Mouse (Mus musculus) forebrain, embryonic 16.5 days (tissue): Measurements from ENCODE around the gene Grin3b. TPM values are rescaled to one million over a fixed set of nuclear protein-coding genes. Genes with fewer than 3 reads are reported as not detected.

Experiments used
- ATAC-seq: fragments of 200-750 bp; cut with Nextera tagmentation; 2 replicates; pipeline ENCODE4 v1.8.0; 2017; ENCODE audit warnings: mild to moderate bottlenecking, moderate library complexity
- H3K27ac ChIP-seq: fragments of 300-500 bp; sonication (generic); 2 replicates; pipeline ENCODE4 v1.5.1; 2014; ENCODE audit warnings: low read length, control low read depth
- H3K27me3 ChIP-seq: fragments of 300-500 bp; sonication (generic); replicated peaks from 2 replicates; pipeline ENCODE4 v1.6.1; 2014; ENCODE audit warnings: low read length; ENCODE audit not compliant: control insufficient read depth, insufficient read depth
- H3K36me3 ChIP-seq: fragments of 300-500 bp; sonication (generic); 2 replicates; pipeline ENCODE4 v1.6.1; 2014; ENCODE audit not compliant: control insufficient read depth, insufficient read depth
- H3K4me1 ChIP-seq: fragments of 300-500 bp; sonication (generic); replicated peaks from 2 replicates; pipeline ENCODE4 v1.6.1; 2014; ENCODE audit warnings: low read length; ENCODE audit not compliant: control insufficient read depth, insufficient read depth
- H3K4me2 ChIP-seq: fragments of 300-500 bp; sonication (generic); 2 replicates; pipeline ENCODE4 v1.6.1; 2014; ENCODE audit warnings: mild to moderate bottlenecking, low read length, control low read depth
- H3K4me3 ChIP-seq: fragments of 300-500 bp; sonication (generic); replicated peaks from 2 replicates; pipeline ENCODE4 v1.5.1; 2014; ENCODE audit warnings: mild to moderate bottlenecking, low read length, control low read depth
- H3K9ac ChIP-seq: fragments of 300-500 bp; sonication (generic); replicated peaks from 2 replicates; pipeline ENCODE4 v1.6.1; 2014; ENCODE audit warnings: low read depth, low read length, control low read depth
- H3K9me3 ChIP-seq: fragments of 300-500 bp; sonication (generic); 2 replicates; pipeline ENCODE4 v1.6.1; 2016; ENCODE audit warnings: low read length; ENCODE audit not compliant: control insufficient read depth
- WGBS: fragments of 180-500 bp; shearing (Covaris S2); extraction: QIAGEN DNeasy Blood & Tissue Kit; methylation state at CpG from one replicate; pipeline ENCODE4 v1.1.7; 2014; 5-methylcytosine and 5-hydroxymethylcytosine counted together
- polyA plus RNA-seq: library from polyadenylated mRNA; unstranded; fragments of >200 nt; fragmentation: Nextera tagmentation; extraction: Ambion mirVana; gene quantifications from 2 replicates; pipeline ENCODE4 v1.2.1, GENCODE M21; 2015

The Grin3b gene
- 0.29 and 0.60 TPM in 2 replicates for polyA plus RNA-seq

DNA sequence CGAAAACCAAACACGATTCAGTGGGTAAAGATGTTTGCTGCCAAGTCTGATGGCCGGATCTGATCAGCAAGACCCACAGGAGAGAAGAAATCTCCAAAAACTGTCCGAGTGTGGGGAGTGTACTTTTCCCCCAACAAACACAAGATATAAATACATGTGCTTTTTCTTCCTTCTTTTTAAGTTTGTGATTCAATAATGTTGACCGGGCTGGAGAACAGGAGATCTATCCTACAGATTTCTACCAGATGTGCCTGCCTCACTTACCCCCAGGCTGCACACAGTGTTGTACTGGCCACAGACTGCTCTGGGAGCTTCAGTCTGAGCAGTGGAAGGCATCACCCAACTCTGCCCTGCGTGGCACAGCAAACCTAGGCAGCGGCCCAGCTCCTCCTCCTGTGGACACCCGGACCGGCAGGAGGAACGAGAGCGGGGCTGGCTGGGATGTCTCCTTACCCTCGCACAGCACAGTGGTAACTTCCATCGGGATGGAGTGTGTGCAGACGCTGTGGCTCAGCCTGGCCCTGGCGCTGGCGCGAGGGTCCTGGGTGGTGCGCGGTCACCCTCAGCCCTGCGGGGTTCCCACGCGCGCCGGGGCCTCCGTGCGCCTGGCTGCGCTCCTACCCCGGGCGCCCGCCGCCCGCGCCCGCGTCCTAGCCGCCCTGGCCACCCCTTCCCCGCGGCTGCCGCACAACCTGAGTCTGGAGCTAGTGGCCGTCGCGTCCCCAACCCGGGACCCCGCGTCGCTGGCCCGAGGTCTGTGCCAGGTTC is at the start of gene Grin3b:
Grin3b (plus strand) TSS at position 301 of the 768 bp plus-strand sequence.
- ATAC-seq: no peak; the same call in 1 of the 2 replicates
- no peaks in the 10 kb centered on the region for H3K9me3 ChIP-seq
- 8% methylated on average over 46 of the region's 47 CpGs for WGBS
- H3K4me2 ChIP-seq: peak within 1 kb of the TSS; percentile 57
- peaks cover 15% of the 10 kb centered on the region for H3K27me3 ChIP-seq
- H3K4me3 ChIP-seq: peak within 1 kb of the TSS; percentile 37
- H3K4me1 ChIP-seq: peaks cover 11% of the 10 kb centered on the region
- peak within 1 kb of the TSS; percentile 44 for H3K9ac ChIP-seq
- no peak within 1 kb of the TSS for H3K27ac ChIP-seq
- H3K36me3 ChIP-seq: peaks cover 18% of the 10 kb centered on the region

DNA sequence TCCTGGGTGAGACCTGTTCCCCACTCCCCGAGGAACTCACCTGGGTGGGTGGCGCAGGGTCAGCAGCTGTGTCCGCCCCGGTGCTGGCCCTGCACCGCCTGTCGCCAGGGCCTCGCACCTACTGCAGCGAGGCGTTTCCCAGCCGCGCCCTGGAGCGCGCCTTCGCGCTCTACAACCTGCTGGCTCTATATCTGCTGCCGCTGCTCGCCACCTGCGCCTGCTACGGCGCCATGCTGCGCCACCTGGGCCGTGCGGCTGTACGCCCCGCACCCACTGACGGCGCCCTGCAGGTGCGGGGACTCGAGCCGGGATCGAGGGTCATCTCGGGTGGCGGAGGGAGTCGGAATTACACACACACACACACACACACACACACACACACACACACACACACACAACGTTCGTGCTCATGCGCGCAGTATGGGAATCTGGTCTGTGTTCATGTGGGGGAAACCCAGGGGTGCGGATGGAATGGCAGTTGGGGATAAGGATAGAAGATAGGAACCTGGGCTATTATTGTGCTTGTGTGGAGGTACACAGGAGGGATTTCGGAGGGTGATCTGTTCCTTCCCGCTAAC is 49.5 kb upstream of the Grin3b start, which contains the start of gene R3hdm4:
R3hdm4 (minus strand) TSS at position 251 of the 578 bp plus-strand sequence.
- peaks cover 28% of the 10 kb centered on the region for H3K4me1 ChIP-seq
- H3K4me2 ChIP-seq: peak within 1 kb of the TSS; percentile 41
- no peaks in the 10 kb centered on the region for H3K9me3 ChIP-seq
- 3% methylated on average over 41 of the region's 41 CpGs for WGBS
- ATAC-seq: no peak
- no peaks in the 10 kb centered on the region for H3K36me3 ChIP-seq
- peaks cover 61% of the 10 kb centered on the region for H3K27me3 ChIP-seq
- H3K4me3 ChIP-seq: peak within 1 kb of the TSS; percentile 27
- no peak within 1 kb of the TSS for H3K27ac ChIP-seq
- H3K9ac ChIP-seq: peak within 1 kb of the TSS; percentile 19; the same call in 1 of the 2 replicates

DNA sequence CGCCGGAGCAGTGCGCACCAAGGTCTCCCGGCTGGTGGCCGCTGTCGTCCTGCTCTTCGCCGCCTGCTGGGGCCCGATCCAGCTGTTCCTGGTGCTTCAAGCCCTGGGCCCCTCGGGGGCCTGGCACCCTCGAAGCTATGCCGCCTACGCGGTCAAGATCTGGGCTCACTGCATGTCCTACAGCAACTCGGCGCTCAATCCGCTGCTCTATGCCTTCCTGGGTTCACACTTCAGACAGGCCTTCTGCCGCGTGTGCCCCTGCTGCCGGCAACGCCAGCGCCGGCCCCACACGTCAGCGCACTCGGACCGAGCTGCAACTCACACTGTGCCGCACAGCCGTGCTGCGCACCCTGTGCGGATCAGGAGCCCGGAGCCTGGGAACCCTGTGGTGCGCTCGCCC is 48.9 kb upstream of the Grin3b start:
- Histone ChIP-seq H3K27me3 (peaks cover 61% of the 10 kb centered on the region), H3K9ac (peak overlapping the region; percentile 19; the same call in 1 of the 2 replicates), H3K4me1 (peaks cover 29% of the 10 kb centered on the region), H3K9me3 (no peaks in the 10 kb centered on the region), H3K4me3 (peak overlapping the region; percentile 27), H3K36me3 (no peaks in the 10 kb centered on the region), H3K4me2 (peak overlapping the region; percentile 41), H3K27ac (no peak overlapping the region)
- WGBS: under 1% methylated on average over 34 of the region's 34 CpGs
- ATAC-seq: no peak

DNA sequence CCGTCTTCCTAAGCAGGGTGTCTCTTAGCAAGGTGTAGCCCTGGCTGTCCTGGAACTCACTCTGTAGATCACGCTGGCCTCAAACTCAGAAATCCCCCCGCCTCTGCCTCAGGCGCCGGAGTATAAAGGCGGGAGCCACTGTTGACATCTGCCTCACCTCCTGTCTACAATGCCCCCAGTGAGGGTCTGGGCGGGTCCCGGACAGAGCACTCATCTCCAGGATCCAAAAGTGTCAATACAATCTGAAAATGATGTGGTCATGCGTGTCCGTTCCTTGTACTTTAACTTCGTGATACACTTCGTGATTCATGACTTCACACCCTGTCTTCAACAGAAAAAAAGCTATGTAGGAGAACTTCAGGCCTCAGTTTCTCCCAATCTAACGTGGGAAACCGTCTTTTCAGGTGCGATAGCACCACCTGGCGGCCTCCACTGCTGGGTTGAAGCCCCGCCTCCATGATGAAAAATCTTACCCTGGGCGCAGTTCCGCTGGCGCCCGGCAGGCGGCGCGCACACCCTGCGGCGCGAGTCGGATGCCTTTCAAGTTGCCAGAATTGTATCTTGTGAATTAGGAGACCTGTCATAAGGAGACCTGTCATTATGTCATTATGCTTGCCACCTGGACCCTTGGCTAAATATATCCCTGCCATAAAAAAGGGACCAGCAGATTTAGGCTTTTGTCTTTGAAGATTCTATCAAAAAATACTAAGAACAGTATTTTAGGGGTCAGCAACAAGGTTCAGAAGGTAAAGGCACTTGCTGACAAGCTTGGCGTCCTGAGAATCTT is 45.3 kb upstream of the Grin3b start:
- Histone ChIP-seq H3K36me3 (no peaks in the 10 kb centered on the region), H3K27me3 (peaks cover 33% of the 10 kb centered on the region), H3K27ac (no peak overlapping the region), H3K9me3 (no peaks in the 10 kb centered on the region), H3K4me3 (no peak overlapping the region), H3K4me1 (peaks cover 34% of the 10 kb centered on the region), H3K4me2 (peak overlapping the region; percentile 26; the same call in 1 of the 2 replicates), H3K9ac (no peak overlapping the region)
- no peak for ATAC-seq
- WGBS: 9% methylated on average over 29 of the region's 29 CpGs

DNA sequence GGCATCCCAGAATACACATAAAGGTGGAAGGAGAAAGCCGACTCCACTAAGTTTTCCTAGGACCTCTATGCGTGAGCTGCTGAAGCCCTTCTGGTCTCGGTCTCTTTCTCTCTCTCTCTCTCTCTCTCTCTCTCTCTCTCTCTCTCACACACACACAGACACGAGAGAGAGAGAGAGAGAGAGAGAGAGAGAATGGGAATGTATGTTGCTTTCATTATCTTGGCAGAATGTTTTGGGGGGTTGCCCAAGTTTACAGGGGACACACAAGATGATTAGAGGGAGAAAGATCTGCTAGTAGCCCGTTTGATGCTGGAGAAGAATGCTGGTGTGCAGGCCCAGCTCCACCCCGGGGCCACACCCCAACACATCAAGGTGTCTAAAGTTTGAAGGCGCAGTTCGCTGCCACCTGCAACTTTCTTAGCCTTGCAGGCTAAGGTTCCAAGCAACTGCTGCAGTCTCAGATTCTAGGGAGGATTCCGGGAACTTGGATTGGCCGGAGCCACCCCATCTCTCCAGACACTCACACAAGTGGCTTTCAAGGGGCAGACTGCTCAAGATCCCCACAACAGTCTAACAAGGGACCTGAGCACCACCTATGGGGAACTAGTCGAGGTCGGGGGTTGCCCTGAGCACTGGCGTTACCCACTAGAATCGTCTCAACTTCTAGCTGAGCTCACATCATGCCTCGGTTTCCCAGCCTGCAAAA is 44.6 kb upstream of the Grin3b start:
- 8% methylated on average over 15 of the region's 15 CpGs for WGBS

DNA sequence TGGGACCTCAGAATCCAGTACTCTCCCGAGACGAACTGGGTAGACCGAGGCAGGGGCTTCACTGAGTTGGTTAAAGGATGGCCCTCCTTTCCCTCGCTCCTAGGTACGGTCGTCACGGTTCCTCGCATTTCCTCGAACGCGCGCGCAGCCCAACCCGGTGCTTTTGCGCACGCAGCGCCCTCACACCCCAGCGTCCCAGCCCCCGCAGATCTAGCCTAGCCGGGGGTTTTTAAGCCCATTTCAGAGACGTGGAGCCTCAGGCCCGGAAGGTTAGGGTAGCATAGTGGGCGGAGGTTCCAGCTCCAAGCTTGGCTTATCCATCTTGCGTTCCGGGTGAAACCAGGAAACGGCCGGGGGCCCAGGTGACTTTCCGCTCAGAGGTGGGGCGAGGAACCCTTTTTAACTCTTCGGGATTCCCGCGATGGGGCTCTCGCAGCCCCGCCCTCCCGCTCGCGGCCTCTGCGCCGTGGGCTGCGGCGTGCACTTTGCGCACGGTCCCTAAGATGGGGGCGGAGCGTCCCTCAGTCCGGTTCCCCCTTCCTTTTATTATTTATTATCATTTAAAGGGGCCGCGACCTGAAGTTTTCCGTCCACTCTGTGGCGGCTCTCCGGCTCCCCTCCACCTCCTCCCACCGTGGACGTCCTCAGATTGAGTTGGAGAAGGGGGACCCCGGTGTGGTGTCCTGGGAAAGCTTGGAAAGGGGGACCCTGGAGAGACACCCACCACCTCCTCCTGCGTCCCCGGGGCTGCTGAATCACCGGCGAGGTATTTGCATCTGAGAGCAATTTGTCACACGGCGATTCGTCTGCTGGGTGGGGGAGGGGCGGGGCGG is 43.8 kb upstream of the Grin3b start, which contains the start of gene Arid3a:
Arid3a (plus strand) TSS at position 553 of the 833 bp plus-strand sequence.
- Histone ChIP-seq H3K4me1 (peaks cover 24% of the 10 kb centered on the region), H3K36me3 (no peaks in the 10 kb centered on the region), H3K4me2 (peak within 1 kb of the TSS; percentile 89), H3K27ac (peak within 1 kb of the TSS; percentile 81), H3K27me3 (peaks cover 18% of the 10 kb centered on the region), H3K9me3 (no peaks in the 10 kb centered on the region), H3K9ac (peak within 1 kb of the TSS; percentile 85), H3K4me3 (peak within 1 kb of the TSS; percentile 97)
- WGBS: under 1% methylated on average over 63 of the region's 63 CpGs
- ATAC-seq: peak; percentile 83

More for the DNA sequence above, 44.6 kb upstream of the Grin3b start:
- H3K9me3 ChIP-seq: no peaks in the 10 kb centered on the region
- peak overlapping the region; percentile 81; the same call in 1 of the 2 replicates for H3K27ac ChIP-seq
- H3K27me3 ChIP-seq: peaks cover 25% of the 10 kb centered on the region
- H3K36me3 ChIP-seq: no peaks in the 10 kb centered on the region
- H3K4me3 ChIP-seq: peak overlapping the region; percentile 97
- peaks cover 31% of the 10 kb centered on the region for H3K4me1 ChIP-seq
- H3K9ac ChIP-seq: peak overlapping the region; percentile 85
- H3K4me2 ChIP-seq: peak overlapping the region; percentile 89
- ATAC-seq: no peak; the same call in 1 of the 2 replicates

DNA sequence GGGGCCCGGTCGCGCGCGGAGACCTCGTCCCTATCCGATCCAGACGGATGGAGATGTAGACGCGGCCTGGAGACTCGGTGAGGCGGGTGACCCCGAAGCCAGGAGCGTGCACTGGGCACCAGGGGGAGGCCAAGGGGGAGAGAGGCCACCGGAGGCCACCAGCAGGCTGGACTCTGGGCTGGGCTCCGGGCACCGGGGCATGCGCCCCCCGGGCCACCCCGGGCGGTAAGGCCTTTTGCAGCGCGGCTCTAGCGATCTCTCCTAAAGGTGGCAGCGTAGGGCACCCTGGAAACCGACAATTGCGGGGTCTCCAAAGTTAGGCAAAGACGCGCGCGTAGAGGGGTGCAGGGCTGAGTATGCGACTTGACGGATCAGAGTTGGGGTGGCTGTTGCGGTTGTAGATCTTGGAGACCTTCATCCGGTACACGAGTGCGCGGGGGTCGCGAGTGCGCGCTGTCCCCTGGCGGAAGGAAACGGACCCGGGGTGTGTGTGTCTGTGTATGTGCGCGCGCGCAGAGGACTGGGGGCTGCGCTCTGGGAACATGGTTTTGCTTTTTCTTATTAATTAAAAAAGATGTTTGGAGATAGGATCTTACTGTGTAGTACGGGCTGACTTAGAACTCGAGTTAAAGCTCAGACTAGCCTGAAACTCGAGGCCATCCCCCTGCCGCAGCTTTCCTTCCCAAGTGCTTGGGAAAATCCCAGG is 43.0 kb upstream of the Grin3b start:
- peak overlapping the region; percentile 97 for H3K4me3 ChIP-seq
- H3K27ac ChIP-seq: peak overlapping the region; percentile 81
- H3K4me1 ChIP-seq: peaks cover 22% of the 10 kb centered on the region
- H3K9me3 ChIP-seq: no peaks in the 10 kb centered on the region
- H3K4me2 ChIP-seq: peak overlapping the region; percentile 89
- no peaks in the 10 kb centered on the region for H3K36me3 ChIP-seq
- peak; percentile 34 for ATAC-seq
- H3K27me3 ChIP-seq: peaks cover 10% of the 10 kb centered on the region
- WGBS: under 1% methylated on average over 53 of the region's 54 CpGs
- peak overlapping the region; percentile 85 for H3K9ac ChIP-seq
